Mouse (Mus musculus): Measurements from ENCODE around the gene Ramp2. TPM values are rescaled to one million over a fixed set of nuclear protein-coding genes. Genes with fewer than 3 reads are reported as not detected.
A peak's percentile ranks its signal among the peaks of the same experiment; 100 is the strongest.

The Ramp2 gene
- total RNA-seq, 2 experiments from 2014 or later: 30.1 to 31.0 TPM

DNA sequence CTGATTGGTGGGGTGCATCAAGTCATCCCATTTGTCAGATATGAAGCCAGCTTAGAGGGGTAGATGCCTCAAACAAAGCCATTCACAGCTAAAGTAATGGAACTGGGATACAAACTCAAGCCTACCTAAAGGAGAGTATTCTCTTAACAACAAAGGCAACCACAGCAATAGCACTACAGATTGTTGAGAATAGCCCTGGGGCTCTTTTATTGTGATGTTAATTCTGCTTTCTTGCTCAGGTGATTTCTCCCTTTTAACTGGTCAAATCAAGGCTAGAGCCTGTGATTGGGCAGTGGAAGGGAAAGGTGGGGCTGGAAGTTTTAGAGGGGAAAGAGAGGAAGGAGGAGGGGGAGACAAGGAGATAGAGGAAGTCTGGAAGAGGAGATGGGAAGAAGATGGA, 11.7 kb upstream of the Ramp2 start:
- no peak for DNase-seq (ENCODE audit: low spot score)

DNA sequence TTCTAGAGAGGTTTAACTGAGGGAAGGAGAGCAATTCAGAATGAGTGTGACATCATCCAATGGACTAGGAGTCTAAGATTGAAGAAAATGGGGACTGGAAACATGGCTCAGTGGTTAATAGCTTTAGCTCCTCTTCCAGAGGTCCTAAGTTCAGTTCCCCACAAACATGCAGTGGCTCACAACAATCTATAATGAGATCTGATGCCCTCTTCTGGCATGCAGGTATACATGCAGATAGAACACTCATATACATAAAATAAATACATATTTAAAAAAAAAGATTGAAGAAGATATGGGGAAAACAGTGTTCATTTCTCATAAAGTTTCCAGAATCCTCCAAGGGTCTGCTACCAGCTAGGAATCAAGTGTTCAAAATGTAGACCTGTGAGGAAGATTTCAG, 10.4 kb upstream of the Ramp2 start:
- DNase-seq (ENCODE audit: low spot score): no peak

DNA sequence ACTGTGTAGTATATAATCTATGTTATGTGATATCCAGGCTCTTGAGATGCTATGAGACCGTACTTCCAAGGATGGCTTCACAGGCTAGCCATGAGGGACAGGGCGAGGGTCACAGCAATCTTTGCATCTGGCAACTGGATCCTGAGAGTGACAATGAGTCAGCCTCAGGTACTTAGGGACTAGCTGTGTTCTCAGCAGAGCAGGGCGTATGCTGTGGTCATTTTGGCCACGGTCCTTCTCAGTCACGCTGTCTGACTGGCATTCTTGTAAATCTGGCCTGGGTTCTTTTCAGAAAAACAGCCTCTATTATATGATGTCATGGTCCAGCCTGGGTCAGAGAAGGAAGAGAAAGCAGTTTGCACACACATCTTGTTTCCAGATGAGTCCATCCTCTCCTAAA, 9.0 kb upstream of the Ramp2 start:
- DNase-seq (ENCODE audit: low spot score): peak; percentile 46

DNA sequence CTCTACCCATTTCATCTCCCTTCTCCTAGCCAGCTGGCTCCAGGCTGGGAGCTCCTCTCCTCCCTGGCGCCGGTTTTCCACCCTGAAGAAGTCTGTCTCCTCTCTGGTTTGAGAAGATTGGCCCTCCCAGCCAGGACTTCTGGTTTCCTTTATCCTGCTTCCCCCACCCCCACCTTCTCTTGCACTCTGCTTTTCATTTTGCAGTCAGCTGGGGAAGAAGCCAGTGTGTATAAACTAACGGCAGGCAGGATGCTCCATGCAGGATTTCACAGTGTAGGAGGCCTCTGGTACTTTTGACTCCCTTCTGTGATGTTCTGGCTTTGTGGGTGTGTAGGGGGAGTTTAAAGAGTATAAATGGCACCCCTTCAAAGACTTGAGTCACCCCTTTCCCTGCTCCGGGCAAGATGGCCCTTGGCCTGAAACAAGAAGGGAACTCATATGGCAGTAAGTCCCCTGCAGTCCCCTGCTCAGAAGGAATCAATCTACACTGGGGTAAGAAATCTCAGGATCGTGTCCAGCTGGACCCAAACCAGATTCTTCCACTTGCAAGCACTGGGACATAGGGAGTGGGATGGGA, 7.7 kb upstream of the Ramp2 start:
- DNase-seq (ENCODE audit: low spot score): peak; percentile 45

DNA sequence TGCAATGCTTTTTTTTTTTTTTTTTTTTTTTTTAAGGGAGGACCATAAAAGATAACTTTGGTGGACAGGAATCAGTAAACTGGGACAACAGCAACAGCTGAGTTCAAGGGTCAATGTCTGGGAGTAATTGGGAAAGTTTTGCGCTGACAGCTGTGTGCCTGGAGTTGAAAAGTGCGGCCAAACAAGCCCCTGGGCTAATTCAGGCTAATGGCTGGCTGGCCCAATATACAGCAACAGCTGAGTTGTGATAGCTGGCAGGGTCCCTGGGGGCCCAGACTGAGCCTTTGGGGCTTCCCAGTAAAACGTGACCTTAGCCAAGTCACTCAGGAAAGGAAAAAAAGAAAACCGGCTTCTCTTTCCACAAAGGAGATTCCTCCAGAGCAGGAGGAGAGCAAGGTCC, 757 bp upstream of the Ramp2 start:
- peak; percentile 65 for DNase-seq (ENCODE audit: low spot score)

DNA sequence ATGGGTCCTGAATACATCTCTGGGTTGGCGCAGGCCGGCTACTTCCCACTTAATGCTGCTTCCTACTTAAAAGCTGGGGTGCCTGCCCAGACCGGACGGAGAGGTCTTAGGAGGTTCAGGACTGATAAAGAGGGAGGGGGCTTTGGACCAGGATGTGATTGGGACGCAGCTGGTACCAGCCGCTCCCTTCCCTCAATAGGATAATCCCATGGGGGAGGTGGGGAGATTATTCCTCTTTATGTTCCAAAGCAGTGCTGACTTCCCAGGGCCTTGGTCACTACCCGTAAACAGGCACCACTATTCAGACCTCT, 829 bp downstream of the Ramp2 start:
- no peak for DNase-seq (ENCODE audit: low spot score)

DNA sequence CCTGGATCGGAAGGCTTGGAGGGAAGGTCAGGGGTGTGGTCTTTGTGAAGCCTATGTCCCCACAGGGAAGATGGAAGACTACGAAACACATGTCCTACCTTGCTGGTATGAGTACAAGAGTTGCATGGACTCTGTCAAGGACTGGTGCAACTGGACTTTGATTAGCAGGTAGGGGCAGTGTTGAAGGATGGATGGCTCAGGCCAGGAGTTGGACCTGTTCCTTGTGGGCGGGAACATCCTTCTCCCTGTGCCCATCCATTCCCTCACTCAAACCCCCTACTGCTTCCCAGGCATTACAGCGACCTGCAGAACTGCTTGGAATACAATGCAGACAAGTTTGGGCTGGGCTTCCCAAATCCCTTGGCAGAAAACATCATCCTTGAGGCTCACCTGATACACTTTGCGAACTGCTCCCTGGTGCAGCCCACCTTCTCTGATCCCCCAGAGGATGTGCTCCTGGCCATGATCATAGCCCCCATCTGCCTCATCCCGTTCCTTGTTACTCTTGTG, 1.7 kb downstream of the Ramp2 start:
- DNase-seq (ENCODE audit: low spot score): no peak

DNA sequence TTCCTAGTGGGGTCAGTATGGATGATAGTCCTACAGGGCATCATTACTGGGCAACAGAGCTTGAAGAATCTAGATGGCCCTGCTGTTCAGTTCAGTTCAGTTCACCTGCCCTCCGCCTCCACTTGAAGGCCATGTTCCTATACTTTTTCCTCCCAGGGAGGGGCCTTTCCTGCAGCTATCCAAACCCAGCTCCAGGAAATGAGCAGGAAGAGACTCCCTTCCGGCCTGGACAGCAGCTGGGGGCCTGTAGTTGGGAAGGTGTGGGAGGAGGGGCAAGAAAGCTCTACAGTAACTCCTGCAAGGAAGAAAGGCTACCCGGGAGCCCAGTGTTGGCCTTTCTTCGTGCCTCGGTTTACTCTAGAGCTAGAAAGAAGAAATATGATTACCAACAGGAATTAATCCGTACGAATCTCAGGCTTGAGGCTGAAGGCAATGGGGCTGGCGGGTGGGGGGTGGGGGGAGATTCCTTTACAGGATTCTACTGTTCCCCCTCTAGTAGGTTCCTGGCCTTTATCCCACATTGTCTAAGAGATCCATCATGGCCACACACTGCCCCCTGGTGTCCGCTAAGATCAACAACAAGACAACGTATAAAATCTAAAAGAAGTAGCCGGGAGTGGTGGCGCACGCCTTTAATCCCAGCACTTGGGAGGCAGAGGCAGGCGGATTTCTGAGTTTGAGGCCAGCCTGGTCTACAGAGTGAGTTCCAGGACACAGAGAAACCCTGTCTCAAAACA, 2.6 kb downstream of the Ramp2 start:
- peak; percentile 62 for DNase-seq (ENCODE audit: low spot score)

DNA sequence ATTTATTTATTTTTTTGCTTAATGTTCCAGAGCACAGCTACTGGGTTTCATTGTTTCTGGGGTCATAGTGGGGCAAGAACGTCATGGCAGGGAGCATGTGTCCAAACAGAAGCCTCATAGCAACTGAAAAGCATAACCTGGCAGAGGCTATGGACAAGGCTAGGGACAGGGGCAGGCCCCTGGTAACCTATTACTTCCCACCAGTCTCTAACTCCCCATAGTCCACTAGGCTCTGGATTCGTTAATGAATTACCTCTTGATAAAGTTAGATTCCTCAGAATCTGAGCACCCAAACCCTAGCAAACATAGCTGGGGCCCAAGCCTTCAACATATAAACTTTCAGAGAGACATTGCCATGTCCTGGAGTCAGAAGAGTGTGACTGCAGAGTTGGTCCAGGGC, 5.2 kb downstream of the Ramp2 start:
- DNase-seq (ENCODE audit: low spot score): no peak

DNA sequence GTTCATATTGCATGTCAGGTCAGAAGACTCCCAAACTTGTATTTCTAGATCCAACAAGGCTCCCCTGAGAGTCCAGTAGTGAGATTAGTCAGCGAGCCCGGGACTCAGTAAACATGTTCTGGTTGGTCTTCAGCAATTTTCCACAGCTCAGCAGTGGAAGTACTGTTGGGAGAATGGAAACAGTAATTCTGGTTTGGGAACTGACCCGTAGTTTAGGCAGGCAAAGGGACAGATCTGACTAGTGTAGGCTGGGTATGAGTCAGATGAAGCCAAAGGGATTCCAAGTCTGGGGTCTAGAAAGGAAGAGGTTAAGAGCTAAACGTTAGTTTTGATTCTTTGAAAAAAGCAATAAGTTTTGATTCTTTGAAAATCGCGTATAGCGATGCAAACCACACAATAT, 7.1 kb downstream of the Ramp2 start:
- no peak for DNase-seq (ENCODE audit: low spot score)

DNA sequence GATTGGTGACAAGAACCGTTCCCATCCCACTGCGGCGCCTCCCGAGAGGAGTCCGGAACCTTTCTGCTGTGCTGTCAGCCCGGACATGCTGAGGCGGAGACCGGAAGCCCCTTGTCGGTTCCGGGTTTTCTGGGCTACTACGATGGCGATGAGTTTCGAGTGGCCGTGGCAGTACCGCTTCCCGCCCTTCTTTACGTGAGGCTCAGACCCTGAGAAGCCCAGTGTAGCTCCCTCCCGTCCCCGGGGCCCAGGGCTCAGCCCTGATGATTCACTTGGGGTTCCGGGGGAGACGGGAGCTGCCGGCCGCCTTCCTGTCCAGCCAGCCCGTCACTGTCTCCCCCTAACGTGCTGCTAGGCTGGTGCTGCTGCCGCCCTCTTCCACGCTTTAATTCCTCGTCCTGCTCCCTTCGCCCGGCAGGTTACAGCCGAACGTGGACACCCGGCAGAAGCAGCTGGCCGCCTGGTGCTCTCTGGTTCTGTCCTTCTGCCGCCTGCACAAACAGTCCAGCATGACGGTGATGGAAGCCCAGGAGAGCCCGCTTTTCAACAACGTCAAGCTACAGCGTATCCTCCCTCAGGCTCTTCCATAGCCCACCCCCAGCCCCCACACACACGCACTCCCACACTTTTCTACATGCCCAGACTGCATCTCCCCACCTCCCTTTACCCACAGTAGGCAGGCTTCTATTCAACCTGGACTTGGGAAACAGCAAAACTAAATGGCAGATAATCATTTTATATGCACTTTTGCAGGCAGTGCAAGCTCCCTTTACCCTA, 8.0 kb downstream of the Ramp2 start, which contains the start of gene Vps25:
Gene Vps25, plus strand, starts transcription at position 95 of the 777 bp plus-strand sequence.
- DNase-seq (ENCODE audit: low spot score): peak; percentile 83

DNA sequence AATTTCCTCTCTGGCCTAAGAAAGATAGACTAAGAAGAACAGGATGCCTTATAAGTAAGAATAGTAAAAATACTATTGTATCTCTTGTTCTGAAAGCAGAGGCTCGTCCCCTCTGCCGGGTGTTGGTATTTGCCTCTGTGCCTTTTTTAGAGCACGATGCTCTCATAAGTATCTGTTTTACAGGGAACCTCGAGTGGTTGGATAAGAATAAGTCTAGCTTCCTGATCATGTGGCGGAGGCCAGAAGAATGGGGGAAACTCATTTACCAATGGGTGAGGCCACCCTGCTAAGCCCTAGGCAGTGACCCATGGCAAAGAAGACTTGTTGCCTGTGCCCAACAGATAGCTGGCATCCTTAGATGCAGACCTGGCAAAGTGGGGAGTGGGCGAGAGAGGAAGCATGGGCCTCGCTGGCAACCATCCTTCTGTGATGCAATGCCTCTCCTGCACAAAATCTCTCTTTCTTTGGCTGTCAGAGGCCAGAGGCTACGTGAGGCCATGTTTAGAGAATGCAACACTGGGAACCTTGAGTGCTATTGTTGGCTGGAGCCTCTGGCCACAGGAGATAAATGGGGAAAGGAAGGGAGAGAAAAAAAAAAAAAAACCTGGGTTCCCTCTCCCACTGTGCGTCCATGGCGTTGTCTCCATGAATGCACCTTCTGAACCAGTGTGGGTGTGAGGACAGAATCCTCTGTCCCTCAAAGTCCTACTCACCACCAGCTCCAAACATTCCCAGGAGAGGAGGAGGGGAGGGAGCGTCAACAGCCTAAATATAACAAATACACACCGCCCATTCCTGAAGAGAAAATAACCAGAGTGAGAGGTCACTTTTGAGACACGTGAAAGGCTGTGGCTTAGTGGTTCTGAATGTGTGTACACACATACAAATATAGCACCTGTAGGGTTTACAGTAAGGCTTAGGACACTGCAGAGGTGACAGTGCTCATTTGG, 10.3 kb downstream of the Ramp2 start:
- no peak for DNase-seq (ENCODE audit: low spot score)

DNA sequence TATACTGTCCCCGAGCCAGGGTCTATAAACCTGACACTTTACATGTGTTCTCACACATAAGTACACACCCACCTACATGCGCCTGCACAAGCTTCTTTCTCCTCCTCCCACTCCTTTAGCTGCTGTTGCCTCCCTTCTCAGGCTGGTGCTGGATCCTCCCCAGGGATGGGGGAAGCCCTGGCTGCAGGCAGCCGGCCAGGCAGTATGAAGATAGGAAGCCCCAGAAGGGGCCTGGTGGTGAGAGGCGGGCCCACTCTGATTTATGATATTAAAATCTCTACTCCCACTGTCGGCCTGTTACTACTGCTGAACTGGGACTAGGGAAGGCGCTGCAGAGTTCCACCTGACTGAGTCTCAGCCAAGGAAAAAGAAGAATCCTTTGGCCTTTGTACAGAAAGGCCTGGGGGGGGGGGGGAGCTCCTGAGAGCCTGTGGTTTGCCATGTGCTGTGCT, 13.5 kb downstream of the Ramp2 start:
- DNase-seq (ENCODE audit: low spot score): no peak

DNA sequence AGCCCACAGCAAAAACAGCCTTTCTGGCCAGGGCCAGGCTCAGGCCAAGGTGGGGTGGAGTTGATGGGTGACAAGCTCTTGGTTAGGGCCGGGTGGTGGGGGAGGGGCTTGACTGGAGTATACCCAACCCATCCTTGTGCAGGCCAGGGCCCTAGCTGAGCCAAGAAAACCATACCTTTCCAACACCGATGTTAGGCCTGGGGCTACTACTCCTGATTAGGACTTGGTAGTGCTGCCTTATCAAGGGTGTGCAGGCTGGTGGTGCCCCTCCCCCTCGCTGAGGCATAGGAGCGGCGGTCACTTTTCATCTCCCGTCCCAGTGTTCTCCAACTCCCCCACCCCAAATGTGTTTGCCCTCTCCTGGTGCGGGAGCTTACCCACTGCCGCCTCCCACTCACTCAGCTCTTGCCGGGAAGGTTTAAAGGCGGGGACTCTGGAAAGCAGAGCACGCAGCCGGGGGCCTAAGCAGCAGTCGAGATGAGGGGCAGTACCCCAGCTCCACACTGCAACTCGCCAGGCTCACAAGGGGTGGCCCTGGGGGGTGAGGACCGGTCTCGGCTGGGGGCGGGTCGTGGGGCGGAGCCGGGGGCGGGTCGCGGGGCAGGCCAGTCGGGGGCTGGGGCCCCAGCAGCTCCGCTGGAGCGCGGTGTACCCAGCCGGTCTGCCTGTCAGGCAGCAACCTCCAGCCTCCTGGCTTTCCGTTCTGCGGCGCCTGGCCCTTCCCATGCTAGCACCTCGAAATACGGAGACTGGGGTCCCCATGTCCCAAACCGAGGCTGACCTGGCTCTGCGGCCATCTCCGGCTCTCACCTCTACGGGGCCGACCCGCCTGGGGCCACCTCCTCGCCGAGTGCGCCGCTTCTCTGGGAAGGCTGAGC, 14.4 kb downstream of the Ramp2 start, which contains the start of gene Wnk4:
Gene Wnk4, plus strand, starts transcription at position 620 of the 878 bp plus-strand sequence.
- DNase-seq (ENCODE audit: low spot score): no peak

DNA sequence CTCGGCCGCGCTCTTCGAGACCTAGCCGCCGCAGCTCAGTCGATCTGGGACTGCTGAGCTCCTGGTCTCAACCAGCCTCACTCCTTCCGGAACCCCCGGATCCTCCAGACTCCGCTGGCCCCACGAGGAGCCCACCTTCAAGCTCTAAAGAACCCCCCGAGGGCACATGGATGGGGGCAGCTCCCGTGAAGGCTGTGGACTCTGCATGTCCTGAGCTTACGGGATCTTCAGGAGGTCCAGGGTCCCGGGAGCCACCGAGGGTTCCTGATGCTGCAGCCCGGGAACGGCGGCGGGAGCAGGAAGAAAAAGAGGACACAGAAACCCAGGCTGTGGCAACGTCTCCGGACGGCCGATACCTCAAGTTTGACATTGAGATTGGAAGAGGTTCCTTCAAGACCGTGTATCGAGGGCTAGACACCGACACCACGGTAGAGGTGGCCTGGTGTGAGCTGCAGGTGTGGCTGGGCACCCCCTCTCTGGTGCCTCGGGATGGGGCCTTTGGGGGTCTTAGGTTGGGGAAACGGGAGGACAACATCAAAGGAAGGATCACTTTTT, 15.1 kb downstream of the Ramp2 start:
- no peak for DNase-seq (ENCODE audit: low spot score)

DNA sequence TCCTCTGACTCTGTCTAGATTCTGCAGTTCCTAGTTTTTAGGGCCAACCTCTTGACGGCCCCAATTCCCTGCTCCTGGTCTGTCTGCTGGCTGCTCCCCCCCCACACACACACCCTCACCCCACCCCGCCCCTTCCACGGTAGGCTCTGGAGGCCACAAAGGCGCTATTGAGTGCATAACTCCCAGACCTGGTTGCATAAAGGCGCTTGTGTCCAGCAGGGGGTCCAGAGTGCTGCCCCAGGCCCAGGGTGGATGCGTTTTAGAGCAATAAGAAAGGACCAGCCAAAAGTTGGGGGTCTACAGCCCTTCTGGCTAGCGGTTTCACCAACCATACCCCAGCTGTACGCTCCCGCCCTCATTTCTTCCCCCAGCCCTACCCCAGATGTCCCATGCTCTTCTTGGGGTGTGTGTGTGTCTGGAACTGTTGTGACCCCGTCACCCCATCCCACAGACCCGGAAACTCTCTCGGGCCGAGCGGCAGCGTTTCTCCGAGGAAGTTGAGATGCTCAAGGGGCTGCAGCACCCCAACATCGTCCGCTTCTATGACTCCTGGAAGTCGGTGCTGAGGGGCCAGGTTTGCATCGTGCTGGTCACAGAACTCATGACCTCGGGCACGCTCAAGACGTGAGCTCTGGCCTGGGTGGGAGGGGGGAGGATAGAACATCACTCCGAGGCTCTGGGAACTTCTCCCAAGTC, 16.6 kb downstream of the Ramp2 start:
- DNase-seq (ENCODE audit: low spot score): no peak

DNA sequence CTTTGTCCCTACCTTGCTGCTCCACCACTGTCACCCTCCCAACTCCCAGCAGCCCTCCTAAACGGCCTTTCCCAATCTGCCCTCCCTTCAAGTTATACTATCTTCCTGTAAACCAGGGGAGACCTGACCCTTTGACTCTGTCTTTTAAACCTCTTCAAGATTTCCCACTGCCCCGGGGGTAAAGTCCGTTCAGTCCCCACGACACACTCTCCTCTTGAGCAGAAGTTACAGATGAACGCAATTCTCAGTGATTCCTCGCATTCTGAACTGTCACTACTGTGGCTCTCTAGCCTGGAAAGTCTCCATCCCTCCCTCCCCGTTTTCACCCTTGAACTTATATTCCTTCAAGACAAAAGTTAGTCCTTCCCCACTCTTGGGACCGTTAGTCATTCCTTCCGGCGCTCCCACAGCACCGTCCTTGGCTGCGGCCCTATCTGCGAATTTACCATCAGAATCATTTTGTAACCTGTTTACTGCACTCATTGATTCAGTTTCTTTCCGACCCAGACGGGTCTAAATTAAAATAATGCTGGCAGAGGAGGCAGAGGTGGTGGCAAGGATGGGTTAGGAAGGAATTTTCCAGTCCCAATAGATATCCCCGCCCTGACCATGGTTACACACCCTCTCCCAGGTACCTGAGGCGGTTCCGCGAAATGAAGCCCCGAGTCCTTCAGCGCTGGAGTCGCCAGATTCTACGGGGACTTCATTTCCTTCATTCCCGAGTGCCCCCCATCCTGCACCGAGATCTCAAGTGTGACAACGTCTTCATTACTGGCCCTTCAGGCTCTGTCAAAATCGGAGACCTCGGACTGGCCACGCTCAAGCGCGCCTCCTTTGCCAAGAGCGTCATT, 17.5 kb downstream of the Ramp2 start:
- DNase-seq (ENCODE audit: low spot score): no peak

DNA sequence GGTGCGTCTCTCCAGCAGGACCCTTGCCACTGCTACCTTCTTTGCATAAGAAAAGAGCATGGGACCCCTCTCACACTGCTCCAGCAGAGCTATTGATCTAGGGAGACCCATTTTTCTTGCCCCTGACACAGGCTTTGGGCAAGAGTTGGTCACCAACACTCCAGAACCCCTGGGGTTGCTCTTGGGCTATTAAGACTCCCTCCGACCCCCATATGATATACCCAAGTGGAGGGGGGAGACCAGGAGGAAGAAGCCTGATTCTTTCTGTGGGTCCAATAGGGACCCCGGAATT, 18.1 kb downstream of the Ramp2 start:
- no peak for DNase-seq (ENCODE audit: low spot score)

Data from gastrocnemius, adult 18-20 months (tissue).